Mouse (Mus musculus) thymus, postnatal 10 days (tissue): ENCODE measurements around the gene Reep6.

Experiments used
- DNase-seq, 2 experiments: peaks; one replicate each; pipeline ENCODE4 v3.0.0; 2021; ENCODE audit warnings: low spot score in 2 of 2

Gene Reep6

GRCm38 (mm10) chr10:80301256-80302081 is 28.3 kb upstream of the Reep6 start:
- no peak for DNase-seq

GRCm38 (mm10) chr10:80302082-80302355 is 27.7 kb upstream of the Reep6 start:
- no peak for DNase-seq

GRCm38 (mm10) chr10:80302471-80302881 is 27.3 kb upstream of the Reep6 start:
- no peak for DNase-seq

- DNase-seq, result no peak
Observed at GRCm38 (mm10) chr10:80304458-80304857, 25.3 kb upstream of the Reep6 start.

- peak; percentile 15 to 27 for DNase-seq
Observed at GRCm38 (mm10) chr10:80304862-80305261, 24.9 kb upstream of the Reep6 start.

GRCm38 (mm10) chr10:80311560-80311959 is 18.2 kb upstream of the Reep6 start:
- no peak for DNase-seq

GRCm38 (mm10) chr10:80312586-80313504 is 16.9 kb upstream of the Reep6 start:
- no peak for DNase-seq

GRCm38 (mm10) chr10:80313627-80314201 is 16.0 kb upstream of the Reep6 start:
- DNase-seq, result no peak

GRCm38 (mm10) chr10:80314494-80315001 is 15.2 kb upstream of the Reep6 start:
- DNase-seq, result no peak

GRCm38 (mm10) chr10:80315315-80315714 is 14.4 kb upstream of the Reep6 start:
- no peak for DNase-seq

GRCm38 (mm10) chr10:80316359-80316781 is 13.4 kb upstream of the Reep6 start:
- no peak for DNase-seq

- DNase-seq, result no peak
Observed at GRCm38 (mm10) chr10:80317011-80317410, 12.7 kb upstream of the Reep6 start.

GRCm38 (mm10) chr10:80320340-80320760 is 9.4 kb upstream of the Reep6 start, which contains the start of gene 2310011J03Rik:
TSS of gene 2310011J03Rik (minus strand) at chr10:80320537.
- DNase-seq, result peak; percentile 85 to 88

GRCm38 (mm10) chr10:80321014-80321669 is 8.6 kb upstream of the Reep6 start:
- DNase-seq, result no peak

- peak in 1 of 2 experiments; percentile 9 for DNase-seq
Observed at GRCm38 (mm10) chr10:80321670-80322581, 7.8 kb upstream of the Reep6 start.

- DNase-seq, result peak in 1 of 2 experiments; percentile 14
Observed at GRCm38 (mm10) chr10:80322811-80323211, 6.9 kb upstream of the Reep6 start.

GRCm38 (mm10) chr10:80323261-80324119 is 6.3 kb upstream of the Reep6 start:
- DNase-seq, result peak; percentile 37 to 53

GRCm38 (mm10) chr10:80324120-80325037 is 5.4 kb upstream of the Reep6 start:
- DNase-seq, result no peak
